Mouse (Mus musculus) heart, adult 2 months (tissue): ENCODE measurements around the gene Ces1g.

ENCODE experiments used
- CTCF ChIP-seq: fragments of 200-600 bp; IDR thresholded peaks from 2 replicates; pipeline ENCODE4 v1.8.1; 2022; ENCODE audit warnings: antibody characterized with exemption, mild to moderate bottlenecking, moderate library complexity
- EP300 ChIP-seq: fragments of 200-500 bp; IDR thresholded peaks from 2 replicates; pipeline ENCODE4 v1.6.1; 2011; ENCODE audit warnings: low read depth, low read length, control low read depth; ENCODE audit not compliant: insufficient read depth
- POLR2A ChIP-seq: fragments of 200-500 bp; IDR thresholded peaks from 2 replicates; pipeline ENCODE4 v1.6.1; 2011; ENCODE audit warnings: mild to moderate bottlenecking, low read depth, low read length, control low read depth; ENCODE audit not compliant: insufficient read depth

- TF ChIP-seq CTCF (no peak), EP300 (no peak), POLR2A (no peak)
Measured at GRCm38 (mm10) chr8:93278176-93278805, 58.8 kb downstream of the Ces1g start.
